Mouse (Mus musculus): ENCODE results near the gene Dnajc5g. TPM values are rescaled to one million over a fixed set of nuclear protein-coding genes. Genes with fewer than 3 reads are reported as not detected.
A peak's percentile ranks its signal among the peaks of the same experiment; 100 is the strongest.

Dnajc5g gene
- total RNA-seq, 2 experiments from 2014 or later: not detected

DNA sequence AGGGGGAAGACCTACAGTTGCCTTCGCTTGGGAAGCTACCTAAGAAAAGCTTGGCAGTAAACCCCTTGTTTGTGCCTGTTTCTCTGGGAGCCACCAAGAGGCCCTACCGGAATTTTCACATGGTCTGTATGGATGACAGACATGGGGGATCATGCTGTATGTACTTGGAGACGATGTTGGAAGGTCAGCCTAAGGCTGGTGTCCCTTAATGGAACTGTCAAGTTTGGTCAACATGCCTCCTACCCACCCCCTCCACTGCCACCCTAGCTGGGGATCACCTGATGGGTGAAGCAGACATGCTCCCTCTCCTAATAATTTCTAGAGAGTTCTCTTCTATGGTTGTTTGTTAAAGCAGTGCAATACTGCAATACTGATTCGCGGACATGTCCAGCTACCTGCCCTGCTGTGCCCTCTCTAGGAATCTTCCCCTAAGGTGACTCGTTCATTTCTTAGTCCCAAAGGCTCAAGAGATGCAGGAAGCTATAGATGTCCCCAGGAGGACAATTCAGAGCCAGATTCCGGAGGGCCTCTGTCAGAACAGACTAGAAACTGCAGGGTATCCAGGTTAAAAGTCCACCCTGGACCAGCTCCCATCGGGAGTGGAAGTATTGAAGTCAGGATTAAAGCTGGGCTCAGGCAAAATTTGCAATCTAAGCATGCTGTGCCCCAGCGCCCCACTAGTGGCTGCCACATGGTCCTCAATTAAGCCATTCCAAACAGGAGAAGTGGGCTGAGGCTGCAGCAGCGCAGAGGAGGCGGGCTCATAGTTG is 10.2 kb upstream of the Dnajc5g start:
- DNase-seq (ENCODE audit: low spot score in 2 of 2): no peak

DNA sequence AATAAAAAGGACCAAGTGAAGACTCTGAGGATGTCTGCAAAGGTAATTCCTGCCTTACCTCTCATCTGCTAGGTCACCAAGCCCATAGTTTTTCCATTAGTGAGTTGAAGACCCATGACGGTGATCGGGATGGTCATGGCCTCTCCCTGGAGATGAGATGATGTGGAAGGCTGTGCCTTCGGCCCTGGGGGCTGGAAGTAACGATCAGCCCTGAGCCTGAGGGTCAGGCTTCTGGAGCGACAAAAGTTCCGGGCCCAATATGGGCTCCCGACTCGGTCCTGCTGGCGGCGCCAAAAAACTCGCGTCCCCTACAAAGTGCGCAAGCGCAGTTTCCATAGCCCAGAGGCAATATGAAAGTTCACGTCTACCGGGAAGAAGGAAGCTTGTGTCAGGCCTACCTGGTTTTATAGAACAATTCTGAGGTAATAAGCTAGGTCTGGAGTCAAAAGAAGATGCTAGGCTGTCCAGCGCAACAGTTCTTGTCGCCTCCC is 2.0 kb downstream of the Dnajc5g start, which contains the start of gene Slc30a3:
Gene Slc30a3, minus strand, starts transcription at position 238 of the 491 bp plus-strand sequence.
- no peak for DNase-seq (ENCODE audit: low spot score in 2 of 2)

DNA sequence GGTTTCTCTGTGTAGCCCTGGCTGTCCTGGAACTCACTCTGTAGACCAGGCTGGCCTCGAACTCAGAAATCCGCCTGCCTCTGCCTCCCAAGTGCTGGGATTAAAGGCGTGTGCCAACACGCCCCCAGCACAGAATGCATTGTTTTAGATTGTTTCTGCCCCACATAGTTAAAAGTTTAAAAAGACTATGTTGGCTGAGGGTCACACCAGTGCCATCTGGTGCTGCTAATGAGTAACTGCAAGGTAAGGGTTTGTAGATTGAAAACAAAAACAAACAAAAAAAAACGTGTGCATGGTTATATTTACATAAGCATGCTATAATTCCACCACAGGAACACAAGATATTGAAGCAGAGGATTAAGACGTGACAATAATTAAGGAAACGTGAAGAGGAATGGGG is 4.7 kb downstream of the Dnajc5g start:
- DNase-seq (ENCODE audit: low spot score in 2 of 2): no peak

DNA sequence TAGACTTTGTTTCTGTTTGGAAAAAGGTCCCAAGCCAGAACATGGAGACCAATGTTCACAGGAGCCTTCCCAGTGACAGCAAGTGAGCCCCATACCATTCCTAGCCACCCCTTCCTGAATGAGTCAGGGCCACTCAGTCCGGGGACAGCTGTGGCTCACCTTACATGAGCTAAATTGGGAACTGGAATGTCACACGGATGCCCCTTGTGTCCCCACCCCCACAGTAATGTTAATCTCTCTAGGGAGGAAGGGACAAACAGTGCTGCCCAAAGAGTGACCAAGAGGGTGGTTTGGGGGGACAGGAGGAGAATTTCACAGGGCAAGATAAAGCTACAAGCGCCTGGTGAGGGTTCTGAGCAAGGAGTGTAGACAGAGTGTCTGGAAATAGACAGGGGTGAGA is 10.3 kb downstream of the Dnajc5g start, which contains the start of gene Trim54:
Gene Trim54, plus strand, starts transcription at position 359 of the 400 bp plus-strand sequence.
- DNase-seq (ENCODE audit: low spot score in 2 of 2): no peak

DNA sequence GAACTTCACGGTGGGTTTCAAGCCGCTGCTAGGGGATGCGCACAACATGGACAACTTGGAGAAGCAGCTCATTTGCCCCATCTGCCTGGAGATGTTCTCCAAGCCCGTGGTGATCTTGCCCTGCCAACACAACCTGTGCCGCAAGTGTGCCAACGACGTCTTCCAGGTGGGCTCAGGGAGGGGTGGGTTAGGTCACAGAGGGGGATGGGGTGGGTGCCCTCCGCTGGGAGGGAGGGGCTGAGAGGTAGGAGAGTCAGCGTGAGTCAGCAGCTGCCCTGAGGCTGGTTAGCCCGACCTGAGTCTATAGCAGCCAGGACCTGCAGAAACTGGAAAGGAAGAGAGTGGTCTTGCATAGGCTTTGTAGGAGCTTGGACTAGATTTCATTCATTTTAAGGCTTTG is 10.8 kb downstream of the Dnajc5g start:
- no peak for DNase-seq (ENCODE audit: low spot score in 2 of 2)

DNA sequence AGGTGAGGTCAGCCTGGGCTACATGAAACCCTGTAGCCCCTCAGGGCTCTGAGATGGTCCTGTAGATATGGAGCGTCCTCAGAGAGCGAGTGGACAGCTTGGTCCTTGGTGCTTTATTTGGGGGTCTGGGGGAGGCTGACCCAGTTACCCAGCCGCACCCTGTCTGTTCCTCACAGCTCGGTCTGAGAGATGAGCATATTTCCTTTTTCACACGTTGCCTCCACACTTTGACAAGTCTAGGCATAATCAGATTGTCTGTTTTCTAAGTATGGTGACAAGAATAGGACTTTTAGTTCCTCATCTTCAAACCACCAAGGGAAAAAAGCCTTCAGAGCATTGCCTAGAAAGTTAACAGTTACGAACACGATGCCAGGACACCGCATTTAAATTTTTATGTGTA is 15.0 kb downstream of the Dnajc5g start:
- DNase-seq (ENCODE audit: low spot score in 2 of 2): no peak

DNA sequence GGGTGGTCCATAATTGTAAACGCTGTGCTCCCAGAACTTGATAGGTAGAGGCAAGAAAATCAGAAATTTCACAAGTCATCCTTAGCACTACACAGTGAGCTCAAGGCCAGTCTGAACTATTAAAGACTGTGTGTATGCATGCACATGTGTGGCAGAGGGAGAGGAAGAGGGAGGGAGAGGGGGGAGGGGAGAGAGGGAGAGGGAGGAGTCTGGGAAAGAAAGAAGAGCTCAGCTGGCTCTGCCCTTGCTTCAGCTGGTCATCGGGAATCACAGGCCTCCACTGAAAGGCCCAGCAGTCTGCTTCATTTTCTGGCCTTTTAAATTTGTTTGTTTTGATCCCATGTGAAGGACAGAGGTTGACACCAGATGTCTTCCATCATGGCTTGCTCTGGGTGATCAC is 17.4 kb downstream of the Dnajc5g start:
- DNase-seq (ENCODE audit: low spot score in 2 of 2): no peak

DNA sequence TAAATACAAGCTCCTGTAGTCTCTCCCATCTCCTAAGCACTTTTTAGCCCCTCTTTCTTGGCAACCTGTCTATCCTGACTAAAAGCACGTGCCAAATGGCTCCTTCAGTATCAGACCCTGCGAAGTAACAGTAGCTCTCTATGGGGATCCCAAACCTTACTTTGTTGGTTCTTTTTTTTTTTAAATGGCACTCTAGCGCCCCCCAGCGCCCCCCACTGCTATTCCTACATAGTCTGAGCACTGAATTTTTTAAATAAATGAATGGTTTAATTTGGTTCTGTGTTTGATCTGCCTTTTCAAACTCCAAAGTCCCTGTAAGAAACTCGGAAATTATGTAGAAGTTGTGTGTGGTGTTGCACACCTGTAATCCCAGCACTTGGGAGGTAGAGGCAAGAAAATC is 20.0 kb downstream of the Dnajc5g start:
- no peak for DNase-seq (ENCODE audit: low spot score in 2 of 2)

DNA sequence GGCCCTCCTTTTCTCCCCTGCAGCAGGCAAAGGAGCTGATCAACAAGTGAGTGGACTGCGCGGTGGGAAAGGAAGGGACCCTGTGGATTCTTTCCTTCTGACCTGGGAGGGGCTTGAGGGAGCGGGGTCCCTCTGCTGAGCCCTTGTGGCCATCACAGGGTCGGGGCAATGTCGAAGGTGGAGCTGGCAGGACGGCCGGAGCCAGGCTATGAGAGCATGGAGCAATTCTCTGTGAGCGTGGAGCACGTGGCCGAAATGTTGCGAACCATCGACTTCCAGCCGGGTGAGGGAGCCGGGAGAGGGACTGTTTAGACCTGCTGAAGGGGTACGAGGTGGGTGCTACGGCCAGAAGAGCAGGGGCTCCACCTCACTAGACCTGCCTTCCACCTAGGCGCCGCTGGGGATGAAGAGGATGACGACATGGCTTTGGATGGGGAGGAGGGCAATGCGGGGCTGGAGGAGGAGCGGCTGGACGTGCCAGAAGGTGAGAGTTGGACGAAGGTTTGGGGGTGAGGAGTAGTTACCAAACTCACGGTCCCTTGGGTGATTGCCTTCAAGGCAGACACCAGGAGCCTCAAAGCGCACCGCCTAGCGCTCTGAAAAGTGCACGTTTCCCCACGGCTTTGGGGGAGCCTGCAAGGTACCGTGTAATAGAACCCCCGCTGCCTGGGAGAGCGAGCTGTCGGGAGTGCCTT is 30.8 kb downstream of the Dnajc5g start:
- DNase-seq (ENCODE audit: low spot score in 2 of 2): no peak

DNA sequence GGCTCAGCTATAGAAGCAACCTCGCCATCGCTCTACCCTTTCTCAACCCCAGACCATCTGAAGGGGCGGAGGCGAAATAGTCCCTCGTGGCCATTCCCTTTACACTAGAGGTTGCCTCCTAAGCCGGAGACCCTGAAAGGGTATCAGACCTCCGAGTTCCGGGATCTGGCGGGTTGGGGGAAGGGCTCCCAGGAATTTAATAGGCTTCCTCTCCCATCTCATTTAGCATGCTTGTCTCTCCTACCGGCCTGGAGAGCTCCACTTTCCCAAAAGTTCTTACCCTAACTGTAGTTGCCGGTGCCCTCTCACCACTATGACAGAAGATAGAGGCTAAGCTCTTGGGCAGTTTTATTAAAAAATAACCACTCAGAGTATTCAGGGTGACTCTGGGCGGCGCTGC is 31.6 kb downstream of the Dnajc5g start:
- DNase-seq (ENCODE audit: low spot score in 2 of 2): no peak

DNA sequence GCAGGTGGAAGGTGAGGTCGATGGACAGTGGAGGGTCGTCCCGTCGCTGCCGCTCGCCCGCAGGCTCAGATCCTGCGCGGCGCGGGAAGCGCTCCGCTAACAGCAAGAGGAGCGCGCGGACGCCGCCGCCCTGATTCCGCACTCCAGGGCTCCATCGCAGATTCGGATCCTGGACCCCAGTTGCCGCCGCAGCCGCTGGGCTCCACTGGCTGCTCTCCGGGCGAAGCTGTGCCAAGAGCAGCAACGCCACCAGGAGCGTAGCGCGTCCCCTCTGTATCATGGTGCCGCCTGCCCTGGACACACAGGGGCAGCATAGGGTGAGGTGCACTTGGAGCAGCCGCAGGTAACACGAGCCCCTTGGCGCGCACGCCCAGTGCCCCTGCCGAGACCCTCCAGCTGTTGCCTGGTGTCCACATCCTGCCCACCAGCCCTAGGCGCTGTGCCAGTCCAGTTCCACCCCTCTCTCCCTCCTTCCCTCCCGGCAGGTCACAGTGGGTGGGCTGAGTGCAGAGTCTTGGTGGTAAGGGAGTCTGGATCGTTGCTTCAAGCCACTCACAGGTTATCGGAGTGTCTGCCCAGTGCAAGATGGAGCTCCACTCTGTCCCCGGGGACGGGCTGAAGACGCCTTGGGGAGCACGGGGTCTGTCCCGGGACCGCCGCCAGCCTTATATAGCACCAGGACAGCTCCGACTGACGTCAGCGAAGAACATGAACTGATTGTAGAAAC is 32.3 kb downstream of the Dnajc5g start, which contains the start of gene Ucn:
Gene Ucn, minus strand, starts transcription at position 589 of the 727 bp plus-strand sequence.
- DNase-seq (ENCODE audit: low spot score in 2 of 2): no peak

DNA sequence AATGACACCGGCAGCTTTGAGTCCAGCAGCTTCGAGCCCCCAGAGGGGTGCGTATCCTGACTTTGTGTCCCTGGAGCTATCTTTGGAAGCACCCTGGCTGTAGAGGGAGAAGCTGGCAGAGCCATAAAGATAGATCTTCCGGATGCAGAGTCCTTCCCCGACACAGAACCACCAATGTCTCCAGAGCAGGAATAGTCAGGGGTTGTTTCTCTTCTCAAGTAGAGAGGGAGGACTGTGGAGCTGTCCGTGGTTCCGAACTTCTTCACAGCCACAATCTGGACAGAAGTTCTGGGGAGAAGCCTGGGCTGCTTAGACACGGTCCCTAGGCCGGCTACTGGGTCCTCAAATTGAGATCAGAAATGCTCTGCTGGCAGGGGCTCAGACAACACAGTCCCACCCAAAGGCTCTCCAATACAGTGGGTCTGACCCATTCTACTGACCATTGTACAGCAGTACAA is 32.9 kb downstream of the Dnajc5g start:
- DNase-seq (ENCODE audit: low spot score in 2 of 2): no peak

DNA sequence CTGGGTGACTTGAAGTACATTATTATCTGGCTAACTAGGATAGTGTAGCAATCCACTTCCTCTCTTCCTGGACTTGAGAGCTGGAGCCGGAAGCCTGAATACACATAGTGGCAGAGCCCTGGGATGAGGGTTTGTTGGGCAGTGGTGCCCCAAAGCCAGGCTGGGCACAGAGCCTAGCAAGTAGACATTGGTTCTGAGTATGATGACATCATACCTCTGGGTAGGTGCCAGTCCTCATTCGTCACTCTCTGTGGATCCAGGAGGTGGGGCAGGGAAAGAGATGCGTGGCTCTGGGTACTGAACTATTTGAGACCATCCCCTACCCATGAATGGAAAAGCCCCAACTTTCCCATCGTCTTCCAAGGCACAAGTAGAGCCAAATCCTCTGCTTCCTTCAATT is 43.7 kb downstream of the Dnajc5g start:
- no peak for DNase-seq (ENCODE audit: low spot score in 2 of 2)

DNA sequence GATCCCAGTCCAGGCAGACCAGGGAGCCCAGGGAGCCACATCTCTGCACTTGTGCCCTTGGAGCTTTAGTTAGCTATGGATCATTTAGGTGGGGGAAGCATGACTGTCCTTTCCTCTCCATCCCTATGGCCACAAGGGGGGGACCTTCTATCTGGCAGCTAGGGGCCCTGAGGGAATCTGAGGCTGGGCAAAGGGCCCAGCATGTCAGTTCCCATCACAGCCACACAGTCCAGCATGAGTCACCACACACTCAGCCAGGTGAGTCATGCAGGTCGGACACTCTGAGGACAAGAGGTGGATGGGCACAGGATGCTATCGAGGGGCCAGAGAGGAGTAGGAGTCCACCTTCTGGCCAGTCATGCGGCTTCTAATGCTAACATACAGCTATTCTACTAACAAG is 45.7 kb downstream of the Dnajc5g start:
- no peak for DNase-seq (ENCODE audit: low spot score in 2 of 2)

DNA sequence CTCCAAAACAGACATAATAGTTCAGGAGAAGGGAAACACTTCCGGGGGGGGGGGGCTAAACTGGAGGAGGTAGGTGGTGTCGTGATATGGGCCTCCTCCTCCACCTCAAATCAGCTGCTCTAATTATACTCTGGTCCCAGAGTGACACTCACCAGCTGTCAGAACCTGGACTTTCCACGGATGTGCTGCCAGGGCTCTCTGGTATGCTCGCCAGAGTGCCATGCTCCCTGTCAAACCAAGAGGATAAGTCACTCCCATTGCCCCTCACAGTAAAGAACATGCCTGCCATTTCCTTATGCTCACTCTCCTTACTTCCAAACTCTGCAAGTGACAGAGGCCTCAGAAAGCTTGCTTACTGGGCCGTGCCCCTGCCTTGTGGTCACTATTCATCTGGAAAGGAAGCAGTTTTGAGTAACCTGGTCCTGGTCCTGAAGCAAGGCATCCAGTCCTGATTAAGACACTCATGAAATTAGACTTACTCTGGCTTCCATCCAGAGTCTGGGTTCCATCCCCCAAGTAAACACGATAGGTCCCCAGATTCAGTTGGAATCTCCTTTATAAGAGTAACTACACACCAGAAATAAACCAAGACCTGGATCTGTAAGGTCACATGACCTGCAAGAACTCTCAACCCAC is 47.5 kb downstream of the Dnajc5g start:
- no peak for DNase-seq (ENCODE audit: low spot score in 2 of 2)

DNA sequence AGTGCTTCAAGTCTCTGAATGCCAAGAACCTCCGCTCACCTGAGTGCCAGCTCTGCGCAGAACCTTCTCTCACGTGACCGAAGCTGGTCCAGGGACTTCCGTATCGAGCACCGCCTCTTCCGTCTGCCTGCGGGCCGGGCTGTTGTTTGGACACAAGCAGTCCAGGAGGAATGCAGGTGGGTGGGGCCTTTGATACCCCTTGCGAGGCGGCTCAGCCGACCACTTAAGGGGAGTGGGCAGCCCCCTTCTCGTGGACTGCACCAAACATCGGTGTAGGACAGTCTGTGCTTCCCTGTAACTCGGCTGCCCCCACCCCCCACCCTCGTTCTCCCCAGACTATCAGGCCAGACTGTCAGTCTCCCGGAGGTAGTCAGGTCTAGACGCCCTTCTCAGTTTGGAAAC is 48.1 kb downstream of the Dnajc5g start, which contains the start of gene Mpv17:
Gene Mpv17, minus strand, starts transcription at position 100 of the 402 bp plus-strand sequence.
- peak; percentile 52 to 63 for DNase-seq (ENCODE audit: low spot score in 2 of 2)

Other genes starting within 250 kb of the Dnajc5g start
- gene Tmem214, start 238.3 kb upstream of the Dnajc5g start, total RNA-seq (2021): 10 to 100 TPM; 61.2 to 63.4 TPM
- 10 to 100 TPM; 26.8 to 30.6 TPM for gene Agbl5, start 217.6 kb upstream of the Dnajc5g start, total RNA-seq (2021)
- gene Ost4, start 198.5 kb upstream of the Dnajc5g start, total RNA-seq (2021): 100 to 1,000 TPM; 196 to 201 TPM
- 100 to 1,000 TPM; 100 to 114 TPM for gene Emilin1, start 192.9 kb upstream of the Dnajc5g start, total RNA-seq (2021)
- gene Khk, start 184.9 kb upstream of the Dnajc5g start, total RNA-seq (2021): 10 to 100 TPM; 57.2 to 64.8 TPM
- gene Cgref1, start 160.7 kb upstream of the Dnajc5g start, total RNA-seq (2021): 1 to 10 TPM; 3.5 to 6.0 TPM
- gene Preb, start 145.9 kb upstream of the Dnajc5g start, total RNA-seq (2021): 100 to 1,000 TPM; 131 to 135 TPM
- under 1 TPM; 0.81 to 0.85 TPM for gene Tcf23, start 137.6 kb upstream of the Dnajc5g start, total RNA-seq (2021)
- gene Atraid, start 58.0 kb upstream of the Dnajc5g start, total RNA-seq (2021): 100 to 1,000 TPM; 109 to 115 TPM
- 10 to 100 TPM; 18.8 to 20.9 TPM for gene Slc5a6, start 57.4 kb upstream of the Dnajc5g start, total RNA-seq (2021)
- 10 to 100 TPM; 33.0 to 40.2 TPM for gene Cad, start 51.5 kb upstream of the Dnajc5g start, total RNA-seq (2021)
- under 1 TPM; 0.34 to 0.50 TPM for gene Slc30a3, start 2.0 kb downstream of the Dnajc5g start, total RNA-seq (2021)
- gene Trim54, start 10.4 kb downstream of the Dnajc5g start, total RNA-seq (2021): 1 to 10 TPM; 1.8 to 4.2 TPM
- not detected for gene Ucn, start 32.5 kb downstream of the Dnajc5g start, total RNA-seq (2021)
- 10 to 100 TPM; 51.9 to 52.7 TPM for gene Mpv17, start 48.0 kb downstream of the Dnajc5g start, total RNA-seq (2021)
- gene Gm29609, start 73.6 kb downstream of the Dnajc5g start, total RNA-seq (2021): 1 to 10 TPM; 2.7 to 3.3 TPM
- 10 to 100 TPM; 87.2 to 88.0 TPM for gene Gtf3c2, start 73.9 kb downstream of the Dnajc5g start, total RNA-seq (2021)
- 100 to 1,000 TPM; 113 TPM for gene Snx17, start 86.9 kb downstream of the Dnajc5g start, total RNA-seq (2021)
- gene Eif2b4, start 87.1 kb downstream of the Dnajc5g start, total RNA-seq (2021): 10 to 100 TPM; 36.8 to 41.9 TPM
- gene Zfp513, start 96.0 kb downstream of the Dnajc5g start, total RNA-seq (2021): 10 to 100 TPM; 32.3 to 33.7 TPM
- 100 to 1,000 TPM; 107 to 117 TPM for gene Ppm1g, start 114.4 kb downstream of the Dnajc5g start, total RNA-seq (2021)
- 100 to 1,000 TPM; 113 TPM for gene Nrbp1, start 134.6 kb downstream of the Dnajc5g start, total RNA-seq (2021)
- 1 to 10 TPM in 1 of 2 experiments, under 1 TPM in 1; 0.98 to 1.0 TPM for gene Gm9970, start 134.9 kb downstream of the Dnajc5g start, total RNA-seq (2021)
- gene Krtcap3, start 145.4 kb downstream of the Dnajc5g start, total RNA-seq (2021): 1 to 10 TPM; 5.7 to 9.1 TPM
- gene Ift172, start 184.8 kb downstream of the Dnajc5g start, total RNA-seq (2021): 10 to 100 TPM; 40.8 to 44.9 TPM
- 10 to 100 TPM; 12.8 to 18.3 TPM for gene Fndc4, start 189.8 kb downstream of the Dnajc5g start, total RNA-seq (2021)
- gene Gckr, start 191.2 kb downstream of the Dnajc5g start, total RNA-seq (2021): 10 to 100 TPM in 1 of 2 experiments, under 1 TPM in 1; 0.39 to 17.9 TPM

All from adrenal gland, postnatal 4 days (tissue).